ENCODE assay signal across 19 mouse cellular contexts in genomic region chr19:5124055-5124614, GRCm38 (mm10).
DNase-seq lines count a peak whose midpoint lies in the region; ATAC-seq lines count a peak whose summit lies in the region.
"Had no signal": no experiment of that assay in that cellular context is flagged by ENCODE, and none has a peak within 500 bp of the region (broad histone marks: within the 10 kb centered on the region; RNA-seq: fewer than 3 reads in every experiment).

No protein-coding gene starts in this region.

- peak; percentile 62 to 66 for DNase-seq in cerebellum, adult 18-20 months
- DNase-seq in retina, postnatal 1 day: peak; percentile 33
- no peak for DNase-seq in retina, embryonic 14.5 days (ENCODE audit: low spot score)
- peak; percentile 76 for DNase-seq in cerebellum, adult 9-11 months
- DNase-seq in spleen, postnatal 14 days (ENCODE audit: low spot score in 2 of 2): no peak
- DNase-seq in frontal cortex, postnatal 10 days (ENCODE audit: low spot score in 2 of 2): no peak
- DNase-seq: adrenal gland, adult 2 months; heart, postnatal 4 days; kidney, adult 9 months; kidney, postnatal 14 days; liver, postnatal 0 days; right cerebral cortex, postnatal 25 days; spleen, adult 18-20 months; thymus, adult 2 months; thymus, postnatal 4 days had no signal

- no peak; the same call in 1 of the 2 replicates for ATAC-seq in cerebellum, adult (ENCODE audit: insufficient number of reproducible peaks, low FRiP score, low TSS enrichment)
- ATAC-seq: intestine, embryonic 15.5 days; liver, postnatal 0 days; lung, postnatal 0 days; Patski had no signal

Comparison
In these comparisons a context has a peak if more than half of its experiments do, and no peak if none do; other contexts are left out.
1. DNase-seq: peak in cerebellum, adult 18-20 months (2 of 2), retina, postnatal 1 day (single experiment) and cerebellum, adult 9-11 months (single experiment); none in retina, embryonic 14.5 days (single experiment), spleen, postnatal 14 days (0 of 2) and frontal cortex, postnatal 10 days (0 of 2).